Mouse (Mus musculus) left cerebral cortex, adult 8-10 months (tissue): ENCODE measurements at regions not wholly inside any gene's neighbourhood (a gene's known extent, or its start where the extent isn't known, plus 50 kb on each side); places are given as distances from the start of the nearest gene placed in this dataset.

Source experiments
- DNase-seq, 2 experiments: peaks; one replicate each; pipeline ENCODE4 v3.0.0; 2022; ENCODE audit warnings: low spot score in 2 of 2

GRCm38 (mm10) chr12:20614766-20615165 is 375.5 kb upstream of the Asap2 start:
- DNase-seq = peak; percentile 7 to 68
